Mouse (Mus musculus): ENCODE results near the gene Rpl12. TPM values are rescaled to one million over a fixed set of nuclear protein-coding genes. Genes with fewer than 3 reads are reported as not detected.

The Rpl12 gene
- polyA plus RNA-seq, 1 experiment, result 289 TPM

DNA sequence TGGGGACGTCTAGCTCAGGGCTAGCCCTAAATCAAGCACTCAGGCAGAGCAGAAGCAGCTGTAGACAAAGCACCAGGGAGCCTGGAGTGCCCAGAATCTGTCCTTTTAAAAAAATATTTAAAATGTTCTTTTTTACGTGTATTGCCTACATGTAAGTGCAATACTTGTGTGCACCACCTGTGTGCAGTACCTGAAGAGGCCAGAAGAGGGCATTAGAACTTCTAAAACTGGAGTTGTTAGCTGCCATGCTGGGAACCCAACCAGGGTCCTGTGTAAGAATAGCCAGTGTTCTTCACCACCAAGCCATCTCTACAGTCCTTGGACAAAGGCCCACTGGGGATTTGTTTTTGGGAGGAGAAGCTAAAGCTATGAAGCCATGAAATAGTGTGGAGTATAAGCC, 6.8 kb upstream of the Rpl12 start:
- Histone ChIP-seq H3K4me3 (replicated peaks; ENCODE audit: insufficient read depth, low read depth, low read length) (no peak overlapping the region), H3K27me3 (ENCODE audit: control insufficient read depth, insufficient read depth, low read length) (no peaks in the 10 kb centered on the region), H3K27ac (ENCODE audit: insufficient read depth, low read length) (no peak overlapping the region), H3K4me1 (ENCODE audit: control insufficient read depth, insufficient read depth, low read length) (no peaks in the 10 kb centered on the region)
- TF ChIP-seq CTCF (IDR thresholded peaks at IDR 0.05; ENCODE audit: borderline replicate concordance, insufficient read depth, low read depth, low read length), result no peak
- no peak for TF ChIP-seq POLR2A (IDR thresholded peaks at IDR 0.05; ENCODE audit: borderline replicate concordance, insufficient read depth, low read length)
- no peak for DNase-seq
- 91% methylated on average over 2 of the region's 2 CpGs for WGBS

DNA sequence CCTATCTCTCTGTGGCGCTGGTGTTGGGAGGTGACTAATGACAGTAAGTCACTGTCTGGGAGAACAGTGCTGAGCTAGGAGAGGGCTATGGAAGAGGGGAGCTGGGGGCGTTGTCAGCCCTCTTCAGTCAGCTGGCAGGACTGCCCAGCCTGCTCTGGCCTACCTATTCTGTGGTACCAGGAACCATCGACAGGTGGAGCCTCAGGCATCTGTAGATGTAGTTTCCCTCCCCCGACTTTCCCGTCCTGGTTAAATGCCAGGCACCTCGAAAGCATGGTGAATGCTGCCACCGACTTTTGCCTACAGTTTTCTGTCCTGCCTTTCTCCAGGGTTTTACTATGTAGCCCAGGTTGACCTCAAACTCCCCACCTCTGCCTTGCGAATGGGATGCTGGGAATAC, 4.0 kb upstream of the Rpl12 start:
- DNase-seq, result no peak
- no peak overlapping the region for H3K27ac ChIP-seq (ENCODE audit: insufficient read depth, low read length)
- no peaks in the 10 kb centered on the region for H3K27me3 ChIP-seq (ENCODE audit: control insufficient read depth, insufficient read depth, low read length)
- H3K4me1 ChIP-seq (ENCODE audit: control insufficient read depth, insufficient read depth, low read length), result peaks cover 6% of the 10 kb centered on the region
- WGBS, result 46% methylated on average over 8 of the region's 8 CpGs
- TF ChIP-seq POLR2A (IDR thresholded peaks at IDR 0.05; ENCODE audit: borderline replicate concordance, insufficient read depth, low read length), result no peak
- 0 out of 2 replicates have a peak, but pooled peaks have one; percentile 36 for TF ChIP-seq CTCF (IDR thresholded peaks at IDR 0.05; ENCODE audit: borderline replicate concordance, insufficient read depth, low read depth, low read length)
- H3K4me3 ChIP-seq (replicated peaks; ENCODE audit: insufficient read depth, low read depth, low read length), result no peak overlapping the region

DNA sequence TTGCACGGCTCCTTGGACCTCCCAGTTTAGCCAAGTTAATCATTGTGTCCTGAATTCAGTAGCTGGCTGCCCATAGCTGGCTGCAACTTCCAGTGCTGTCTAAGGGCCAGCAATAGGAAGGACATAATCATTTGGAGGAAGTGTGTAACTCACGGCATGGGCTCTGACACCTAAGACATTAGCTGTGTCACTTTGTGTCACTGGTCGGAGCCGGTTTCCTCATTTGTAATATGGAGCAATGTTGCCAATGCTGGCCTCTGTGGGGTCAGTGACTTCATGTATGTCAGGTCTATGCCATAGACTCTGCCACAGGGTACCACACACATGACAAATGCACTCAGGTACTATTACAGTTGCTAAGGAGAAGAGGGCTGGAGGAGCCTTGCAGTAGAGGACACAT, 1.1 kb upstream of the Rpl12 start:
- TF ChIP-seq POLR2A (IDR thresholded peaks at IDR 0.05; ENCODE audit: borderline replicate concordance, insufficient read depth, low read length), result no peak
- no peak for TF ChIP-seq CTCF (IDR thresholded peaks at IDR 0.05; ENCODE audit: borderline replicate concordance, insufficient read depth, low read depth, low read length)
- Histone ChIP-seq H3K27ac (ENCODE audit: insufficient read depth, low read length) (no peak overlapping the region), H3K4me1 (ENCODE audit: control insufficient read depth, insufficient read depth, low read length) (peaks cover 6% of the 10 kb centered on the region), H3K4me3 (replicated peaks; ENCODE audit: insufficient read depth, low read depth, low read length) (no peak overlapping the region), H3K27me3 (ENCODE audit: control insufficient read depth, insufficient read depth, low read length) (no peaks in the 10 kb centered on the region)
- DNase-seq, result no peak
- WGBS, result 92% methylated on average over 4 of the region's 4 CpGs

DNA sequence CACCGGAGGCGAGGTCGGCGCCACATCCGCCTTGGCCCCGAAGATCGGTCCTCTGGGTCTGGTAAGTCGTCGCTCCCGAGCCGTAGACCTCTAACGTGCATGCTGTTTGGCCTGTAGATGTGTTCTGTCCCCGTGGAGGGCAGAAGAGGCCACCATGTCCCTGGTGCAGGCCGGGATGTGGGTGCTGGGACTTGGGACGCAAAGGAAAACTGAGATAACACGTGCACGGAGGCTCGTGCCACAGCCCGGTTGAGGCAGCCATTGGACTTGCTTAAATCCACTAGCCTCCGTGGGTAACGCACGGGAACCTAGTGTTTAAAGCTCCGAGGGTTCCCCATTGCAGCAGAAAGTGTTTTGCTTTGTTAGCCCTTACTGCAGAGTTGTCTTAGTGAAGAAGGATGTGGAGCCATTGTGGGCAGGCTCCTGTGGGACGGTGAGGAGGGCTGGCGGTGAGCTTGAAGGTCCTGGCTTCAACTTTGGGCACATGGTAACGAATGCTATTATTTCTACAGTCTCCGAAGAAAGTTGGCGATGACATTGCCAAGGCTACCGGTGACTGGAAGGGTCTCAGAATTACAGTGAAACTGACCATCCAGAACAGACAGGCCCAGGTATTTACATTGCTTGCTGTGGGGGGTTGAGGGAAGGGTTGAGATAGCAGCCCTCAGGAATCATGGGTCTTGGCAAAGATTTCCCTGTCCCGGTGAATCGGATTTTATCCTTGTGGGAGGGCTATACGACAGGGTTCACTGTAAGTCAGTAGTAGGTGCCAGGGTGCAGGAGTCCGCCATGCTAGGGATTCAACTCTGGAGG, 909 bp downstream of the Rpl12 start:
- TF ChIP-seq POLR2A (IDR thresholded peaks at IDR 0.05; ENCODE audit: borderline replicate concordance, insufficient read depth, low read length), result no peak
- no peak for TF ChIP-seq CTCF (IDR thresholded peaks at IDR 0.05; ENCODE audit: borderline replicate concordance, insufficient read depth, low read depth, low read length)
- WGBS, result 3% methylated on average over 33 of the region's 33 CpGs
- Histone ChIP-seq H3K27ac (ENCODE audit: insufficient read depth, low read length) (no peak overlapping the region), H3K4me3 (replicated peaks; ENCODE audit: insufficient read depth, low read depth, low read length) (peak overlapping the region; percentile 70), H3K27me3 (ENCODE audit: control insufficient read depth, insufficient read depth, low read length) (no peaks in the 10 kb centered on the region), H3K4me1 (ENCODE audit: control insufficient read depth, insufficient read depth, low read length) (peaks cover 6% of the 10 kb centered on the region)
- no peak for DNase-seq

DNA sequence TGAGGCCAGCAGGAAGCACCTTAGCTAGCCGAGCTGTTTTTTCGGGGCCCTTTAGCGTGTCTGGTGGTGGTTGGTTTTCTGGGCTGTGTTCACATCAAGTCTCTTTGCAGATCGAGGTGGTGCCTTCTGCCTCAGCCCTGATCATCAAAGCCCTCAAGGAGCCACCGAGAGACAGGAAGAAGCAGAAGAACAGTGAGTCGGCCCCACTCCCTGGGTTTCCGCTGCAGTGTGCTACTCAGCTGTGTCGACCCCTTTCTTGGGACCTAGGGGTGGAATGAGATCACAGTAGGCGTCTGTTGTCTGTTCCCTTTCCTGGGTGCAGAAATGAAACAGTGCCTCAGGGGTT, 1.5 kb downstream of the Rpl12 start:
- no peak for TF ChIP-seq CTCF (IDR thresholded peaks at IDR 0.05; ENCODE audit: borderline replicate concordance, insufficient read depth, low read depth, low read length)
- TF ChIP-seq POLR2A (IDR thresholded peaks at IDR 0.05; ENCODE audit: borderline replicate concordance, insufficient read depth, low read length), result no peak
- no peak overlapping the region for H3K4me3 ChIP-seq (replicated peaks; ENCODE audit: insufficient read depth, low read depth, low read length)
- 19% methylated on average over 9 of the region's 9 CpGs for WGBS
- no peaks in the 10 kb centered on the region for H3K27me3 ChIP-seq (ENCODE audit: control insufficient read depth, insufficient read depth, low read length)
- H3K27ac ChIP-seq (ENCODE audit: insufficient read depth, low read length), result no peak overlapping the region
- DNase-seq, result no peak
- peaks cover 9% of the 10 kb centered on the region for H3K4me1 ChIP-seq (ENCODE audit: control insufficient read depth, insufficient read depth, low read length)

DNA sequence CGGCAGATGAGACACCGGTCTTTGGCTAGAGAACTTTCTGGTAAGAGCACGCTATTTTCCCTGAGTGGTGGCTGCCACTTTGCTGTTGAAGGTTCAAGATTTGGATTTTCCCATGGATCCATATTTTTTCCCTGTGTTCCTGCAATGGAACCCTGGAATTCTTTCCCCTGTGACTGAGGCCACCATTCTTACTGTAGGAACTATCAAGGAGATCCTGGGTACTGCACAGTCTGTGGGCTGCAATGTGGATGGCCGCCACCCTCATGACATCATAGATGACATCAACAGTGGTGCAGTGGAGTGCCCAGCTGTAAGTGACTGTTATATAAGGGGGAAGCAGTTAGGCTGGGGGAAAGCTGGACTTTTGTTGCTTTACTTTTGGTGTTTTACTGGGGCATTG, 2.2 kb downstream of the Rpl12 start:
- DNase-seq, result no peak
- TF ChIP-seq POLR2A (IDR thresholded peaks at IDR 0.05; ENCODE audit: borderline replicate concordance, insufficient read depth, low read length), result no peak
- Histone ChIP-seq H3K4me1 (ENCODE audit: control insufficient read depth, insufficient read depth, low read length) (peaks cover 16% of the 10 kb centered on the region), H3K27ac (ENCODE audit: insufficient read depth, low read length) (no peak overlapping the region), H3K27me3 (ENCODE audit: control insufficient read depth, insufficient read depth, low read length) (no peaks in the 10 kb centered on the region), H3K4me3 (replicated peaks; ENCODE audit: insufficient read depth, low read depth, low read length) (no peak overlapping the region)
- WGBS, result 73% methylated on average over 4 of the region's 4 CpGs

DNA sequence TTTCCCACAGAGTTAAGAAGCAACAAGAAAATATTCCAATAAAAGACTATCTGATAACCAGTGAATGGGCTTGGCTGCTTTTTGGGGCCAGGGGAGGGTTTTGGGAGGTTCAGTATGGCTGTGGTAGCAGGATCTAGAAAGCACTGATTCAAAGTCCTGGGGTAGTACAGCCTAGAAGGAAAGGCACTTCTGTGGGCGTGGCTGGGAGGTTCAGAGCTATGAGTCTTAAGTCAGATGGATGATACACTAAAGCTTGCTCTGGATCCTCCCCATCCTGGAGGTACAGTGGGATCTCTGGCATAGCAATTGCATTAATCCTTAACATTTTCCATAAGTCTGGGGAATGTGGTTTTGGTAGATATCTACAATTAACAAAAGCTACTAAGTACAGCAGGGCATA, 2.6 kb downstream of the Rpl12 start:
- H3K4me1 ChIP-seq (ENCODE audit: control insufficient read depth, insufficient read depth, low read length), result peaks cover 17% of the 10 kb centered on the region
- no peak for TF ChIP-seq CTCF (IDR thresholded peaks at IDR 0.05; ENCODE audit: borderline replicate concordance, insufficient read depth, low read depth, low read length)

DNA sequence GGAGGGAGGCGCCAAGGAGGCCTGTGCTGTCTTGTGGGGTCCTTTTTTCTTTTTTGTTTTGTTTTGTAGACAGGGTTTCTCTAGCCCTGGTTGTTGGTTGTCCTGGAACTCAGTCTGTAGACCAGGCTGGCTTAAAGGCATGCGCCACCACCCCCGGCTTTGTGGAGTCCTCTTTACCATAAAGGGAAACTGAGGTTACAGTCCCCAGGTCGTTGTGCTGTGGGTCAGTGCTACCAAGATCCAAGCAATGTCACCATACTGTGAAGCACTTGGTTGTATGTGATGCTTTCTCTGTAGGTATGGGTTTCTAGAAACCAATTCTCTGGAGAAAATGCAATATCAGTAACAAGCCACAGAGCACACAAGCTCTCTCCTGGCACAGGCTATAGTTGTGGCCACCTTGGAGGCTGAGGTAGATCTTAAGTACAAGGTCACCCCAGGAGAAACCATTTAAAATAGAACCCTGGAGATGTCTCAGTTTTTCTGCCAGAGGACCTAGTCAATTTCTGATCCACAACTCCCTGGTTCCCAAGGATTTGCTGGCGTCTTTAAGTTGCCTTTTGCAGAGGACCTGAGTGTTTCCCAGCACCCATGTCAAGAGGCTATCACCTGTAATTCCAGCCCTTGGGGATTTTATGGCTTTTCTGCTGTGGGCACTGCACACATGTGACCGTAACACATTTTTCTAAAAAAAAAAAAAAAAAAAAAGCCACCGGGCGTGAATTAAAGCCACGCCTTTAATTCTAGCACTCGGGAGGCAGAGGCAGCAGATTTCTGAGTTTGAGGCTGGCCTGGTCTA, 3.5 kb downstream of the Rpl12 start:
- Histone ChIP-seq H3K4me1 (ENCODE audit: control insufficient read depth, insufficient read depth, low read length) (peaks cover 17% of the 10 kb centered on the region), H3K27ac (ENCODE audit: insufficient read depth, low read length) (no peak overlapping the region), H3K27me3 (ENCODE audit: control insufficient read depth, insufficient read depth, low read length) (no peaks in the 10 kb centered on the region), H3K4me3 (replicated peaks; ENCODE audit: insufficient read depth, low read depth, low read length) (no peak overlapping the region)
- DNase-seq, result no peak
- TF ChIP-seq POLR2A (IDR thresholded peaks at IDR 0.05; ENCODE audit: borderline replicate concordance, insufficient read depth, low read length) (no peak), CTCF (IDR thresholded peaks at IDR 0.05; ENCODE audit: borderline replicate concordance, insufficient read depth, low read depth, low read length) (no peak)
- 49% methylated on average over 10 of the region's 10 CpGs for WGBS

More for the DNA sequence above, 2.6 kb downstream of the Rpl12 start:
- Histone ChIP-seq H3K27me3 (ENCODE audit: control insufficient read depth, insufficient read depth, low read length) (no peaks in the 10 kb centered on the region), H3K4me3 (replicated peaks; ENCODE audit: insufficient read depth, low read depth, low read length) (no peak overlapping the region), H3K27ac (ENCODE audit: insufficient read depth, low read length) (no peak overlapping the region)
- WGBS, result 79% methylated on average over 1 of the region's 1 CpGs
- no peak for DNase-seq
